Mouse (Mus musculus) liver, embryonic 15.5 days (tissue): ENCODE results near the gene Rnf167. TPM values are rescaled to one million over a fixed set of nuclear protein-coding genes. Genes with fewer than 3 reads are reported as not detected.
A peak's percentile ranks its signal among the peaks of the same experiment; 100 is the strongest.

ENCODE experiments used
- ATAC-seq: fragments of 200-750 bp; cut with Nextera tagmentation; 2 replicates; pipeline ENCODE4 v1.8.0; 2017; ENCODE audit warnings: moderate number of reproducible peaks, mild to moderate bottlenecking, moderate library complexity; ENCODE audit not compliant: insufficient read depth
- H3K27ac ChIP-seq: fragments of 300-500 bp; sonication (generic); replicated peaks from 2 replicates; pipeline ENCODE4 v1.5.1; 2015; ENCODE audit warnings: mild to moderate bottlenecking, inconsistent platforms
- H3K27me3 ChIP-seq: fragments of 300-500 bp; sonication (generic); 2 replicates; pipeline ENCODE4 v1.6.1; 2015; ENCODE audit warnings: mild to moderate bottlenecking, inconsistent platforms
- H3K36me3 ChIP-seq: fragments of 300-500 bp; sonication (generic); replicated peaks from 2 replicates; pipeline ENCODE4 v1.6.1; 2015; ENCODE audit warnings: moderate library complexity, mild to moderate bottlenecking, inconsistent platforms
- H3K4me1 ChIP-seq: fragments of 300-500 bp; sonication (generic); replicated peaks from 2 replicates; pipeline ENCODE4 v1.6.1; 2015; ENCODE audit warnings: inconsistent platforms
- H3K4me2 ChIP-seq: fragments of 300-500 bp; sonication (generic); 2 replicates; pipeline ENCODE4 v1.6.1; 2015; ENCODE audit warnings: moderate library complexity, mild to moderate bottlenecking, inconsistent platforms
- H3K4me3 ChIP-seq: fragments of 300-500 bp; sonication (generic); replicated peaks from 2 replicates; pipeline ENCODE4 v1.5.1; 2015; ENCODE audit warnings: mild to moderate bottlenecking, inconsistent platforms
- H3K9ac ChIP-seq: fragments of 300-500 bp; sonication (generic); 2 replicates; pipeline ENCODE4 v1.6.1; 2015; ENCODE audit warnings: moderate library complexity, mild to moderate bottlenecking, inconsistent platforms
- H3K9me3 ChIP-seq: fragments of 300-500 bp; sonication (generic); replicated peaks from 2 replicates; pipeline ENCODE4 v1.6.1; 2016; ENCODE audit warnings: inconsistent platforms
- WGBS: fragments of 180-500 bp; shearing (Covaris S2); methylation state at CpG from one replicate; pipeline ENCODE4 v1.1.7; 2015; ENCODE audit warnings: mixed read lengths; ENCODE audit not compliant: insufficient replicate concordance; 5-methylcytosine and 5-hydroxymethylcytosine counted together
- polyA plus RNA-seq: library from polyadenylated mRNA; unstranded; fragments of >200 nt; fragmentation: Nextera tagmentation; extraction: Ambion mirVana; gene quantifications from 2 replicates; pipeline ENCODE4 v1.2.1, GENCODE M21; 2015

The Rnf167 gene
- polyA plus RNA-seq, 1 experiment from 2014 or later, result 76.8 TPM

DNA sequence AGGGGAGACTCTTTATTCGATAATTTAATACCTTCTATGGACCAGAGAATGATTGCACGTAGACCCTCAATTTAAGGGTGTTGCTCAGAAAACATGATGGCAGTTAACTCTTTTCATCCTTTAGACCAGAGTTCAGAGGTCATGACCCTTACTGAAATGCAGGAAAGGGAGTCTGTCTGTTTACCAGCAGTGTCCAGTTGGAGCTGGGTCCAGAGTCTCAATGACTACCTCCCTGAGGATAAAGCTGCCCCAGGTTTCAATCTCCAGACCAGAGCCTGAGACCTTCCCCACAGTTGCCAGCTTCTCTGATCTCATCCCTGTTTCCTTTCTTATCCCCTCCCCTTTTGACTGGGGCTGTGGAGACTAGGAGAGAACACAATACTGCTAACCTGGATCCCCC is 31.5 kb downstream of the Rnf167 start:
- Histone ChIP-seq H3K9ac (no peak overlapping the region), H3K27me3 (no peaks in the 10 kb centered on the region), H3K9me3 (no peaks in the 10 kb centered on the region), H3K36me3 (peaks cover 36% of the 10 kb centered on the region), H3K4me3 (no peak overlapping the region), H3K27ac (peak overlapping the region; percentile 73), H3K4me2 (no peak overlapping the region), H3K4me1 (peaks cover 26% of the 10 kb centered on the region)
- ATAC-seq, result peak; percentile 54
- WGBS, result 73% methylated on average over 2 of the region's 2 CpGs

DNA sequence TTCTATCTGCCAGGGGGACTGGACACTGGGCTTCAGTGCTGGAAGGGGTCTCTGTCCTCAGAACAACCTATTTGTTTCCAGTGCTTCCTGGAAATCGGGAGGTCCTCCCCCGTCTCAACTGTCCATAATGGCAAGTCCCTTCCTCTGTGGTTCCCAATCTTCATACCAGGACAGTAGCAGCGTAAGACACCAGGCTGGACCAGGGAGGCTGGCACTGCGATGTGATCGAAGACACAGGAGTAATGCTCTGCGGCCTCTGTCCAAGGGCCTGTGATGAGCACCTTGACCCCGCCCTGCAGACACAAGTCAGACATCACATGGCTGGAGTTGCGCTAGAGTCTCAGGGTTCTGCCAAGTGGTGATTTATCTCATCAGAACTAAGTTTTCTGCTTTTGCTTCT is 32.3 kb downstream of the Rnf167 start:
- H3K27ac ChIP-seq, result peak overlapping the region; percentile 64; the same call in 1 of the 2 replicates

DNA sequence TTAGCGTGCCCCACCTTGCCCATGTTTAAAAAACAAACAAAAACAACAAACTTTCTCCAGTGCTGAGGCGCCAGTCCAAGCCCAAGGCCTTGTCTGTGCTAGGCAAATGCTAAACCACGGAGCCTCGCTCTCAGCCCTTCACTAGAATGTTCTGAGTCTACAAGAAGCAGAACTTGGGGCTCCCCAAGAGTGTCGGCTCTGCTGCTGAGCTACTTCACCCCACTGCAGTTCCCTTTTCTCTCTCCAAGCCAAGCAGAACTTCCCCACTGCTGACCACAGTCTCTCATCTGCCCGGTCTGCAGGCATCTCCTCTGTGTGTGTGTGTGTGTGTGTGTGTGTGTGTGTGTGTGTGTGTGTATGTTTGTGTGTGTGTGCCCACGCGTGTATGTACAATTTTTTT is 32.9 kb downstream of the Rnf167 start:
- H3K27ac ChIP-seq, result peak overlapping the region; percentile 14; the same call in 1 of the 2 replicates
- ATAC-seq, result no peak

More for the DNA sequence above, 32.3 kb downstream of the Rnf167 start:
- H3K9ac ChIP-seq, result no peak overlapping the region
- no peak overlapping the region for H3K4me3 ChIP-seq
- no peaks in the 10 kb centered on the region for H3K9me3 ChIP-seq
- H3K27me3 ChIP-seq, result no peaks in the 10 kb centered on the region
- ATAC-seq, result no peak
- no peak overlapping the region for H3K4me2 ChIP-seq
- WGBS, result 81% methylated on average over 8 of the region's 8 CpGs
- peaks cover 30% of the 10 kb centered on the region for H3K36me3 ChIP-seq
- peaks cover 26% of the 10 kb centered on the region for H3K4me1 ChIP-seq

DNA sequence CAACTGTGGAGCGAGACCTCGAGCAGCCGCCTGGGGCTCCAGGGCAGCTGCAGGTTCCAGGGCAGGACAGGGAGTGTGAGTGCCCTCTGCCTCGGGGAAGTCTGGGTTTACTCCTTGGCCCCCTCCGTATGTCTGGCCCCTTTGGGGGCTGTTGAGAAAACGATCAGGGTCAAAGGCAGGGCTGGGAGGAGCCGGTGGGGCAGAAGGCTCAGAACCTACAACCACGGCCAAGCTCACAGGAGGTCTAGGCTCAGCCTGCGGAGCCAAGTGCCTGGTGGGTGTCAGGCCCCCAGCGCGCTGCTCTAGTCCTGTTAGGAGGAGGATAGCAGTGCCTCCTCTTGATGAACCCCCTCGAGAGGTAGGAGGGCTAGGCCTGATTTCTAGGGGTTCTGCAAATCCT is 34.1 kb downstream of the Rnf167 start:
- WGBS, result 75% methylated on average over 12 of the region's 12 CpGs
- Histone ChIP-seq H3K9ac (no peak overlapping the region), H3K4me1 (peaks cover 26% of the 10 kb centered on the region), H3K27ac (no peak overlapping the region), H3K4me3 (no peak overlapping the region), H3K9me3 (no peaks in the 10 kb centered on the region), H3K4me2 (no peak overlapping the region), H3K36me3 (peaks cover 27% of the 10 kb centered on the region), H3K27me3 (no peaks in the 10 kb centered on the region)
- no peak for ATAC-seq

More for the DNA sequence above, 32.9 kb downstream of the Rnf167 start:
- Histone ChIP-seq H3K9ac (no peak overlapping the region), H3K4me2 (no peak overlapping the region), H3K4me1 (peaks cover 26% of the 10 kb centered on the region), H3K36me3 (peaks cover 30% of the 10 kb centered on the region), H3K27me3 (no peaks in the 10 kb centered on the region), H3K9me3 (no peaks in the 10 kb centered on the region), H3K4me3 (no peak overlapping the region)
- 35% methylated on average over 8 of the region's 8 CpGs for WGBS

DNA sequence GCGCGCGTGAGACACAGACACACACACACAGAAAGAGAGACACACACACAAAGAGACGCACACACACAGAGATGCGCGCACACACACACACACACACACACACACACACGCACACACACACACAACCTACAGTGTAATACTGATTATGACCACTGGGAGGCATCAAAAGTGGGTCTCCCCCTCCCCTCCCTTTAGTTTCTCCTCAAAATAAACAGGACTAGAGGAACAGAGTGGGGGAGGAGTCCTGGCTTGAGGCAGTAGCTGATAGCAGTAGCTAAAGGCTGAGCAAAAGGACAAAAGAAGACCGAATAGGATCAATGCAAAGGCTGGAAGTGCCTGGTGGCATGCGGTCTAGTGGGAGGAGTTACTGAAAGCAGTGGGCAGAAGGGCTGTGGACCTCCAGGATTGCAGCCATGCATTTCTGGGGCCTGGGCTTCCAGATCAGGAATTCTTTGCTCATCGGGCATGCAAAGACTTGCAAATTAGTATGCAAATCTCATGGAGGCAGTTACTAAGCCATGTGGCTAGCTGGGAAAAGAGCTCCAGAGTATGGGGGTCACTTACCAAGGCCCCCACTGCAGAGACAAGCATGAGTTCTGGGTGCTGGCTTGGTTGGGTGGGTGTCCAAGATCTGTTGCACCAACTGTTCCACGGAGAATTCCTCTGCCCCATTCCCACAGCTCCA is 35.0 kb downstream of the Rnf167 start:
- Histone ChIP-seq H3K4me1 (peaks cover 34% of the 10 kb centered on the region), H3K27me3 (no peaks in the 10 kb centered on the region), H3K27ac (no peak overlapping the region), H3K36me3 (peaks cover 19% of the 10 kb centered on the region), H3K4me2 (no peak overlapping the region), H3K9me3 (no peaks in the 10 kb centered on the region), H3K4me3 (no peak overlapping the region), H3K9ac (no peak overlapping the region)
- WGBS, result 54% methylated on average over 11 of the region's 11 CpGs
- no peak for ATAC-seq

DNA sequence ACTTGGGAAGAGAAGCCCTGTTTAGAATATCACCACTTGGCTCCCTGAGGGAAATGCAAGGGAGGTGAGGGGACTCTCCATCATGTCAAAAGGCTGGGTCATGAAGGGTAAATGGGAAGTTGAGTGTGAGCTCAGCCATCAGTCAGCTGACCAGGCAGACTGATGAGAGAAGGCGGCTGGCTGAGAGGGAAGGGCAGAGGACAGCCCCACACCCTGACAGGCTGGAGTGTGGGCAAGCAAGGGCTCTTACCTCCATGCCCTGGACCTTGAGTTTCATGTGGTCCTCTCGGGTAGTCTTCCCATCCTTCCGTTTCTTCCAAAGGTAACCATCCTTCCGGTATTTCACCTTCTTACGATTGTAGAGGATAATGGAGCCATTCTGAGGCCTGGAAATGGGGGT is 36.6 kb downstream of the Rnf167 start:
- Histone ChIP-seq H3K36me3 (peaks cover 19% of the 10 kb centered on the region), H3K4me1 (peaks cover 47% of the 10 kb centered on the region), H3K9ac (no peak overlapping the region), H3K27ac (no peak overlapping the region), H3K4me3 (no peak overlapping the region), H3K9me3 (no peaks in the 10 kb centered on the region), H3K27me3 (no peaks in the 10 kb centered on the region), H3K4me2 (no peak overlapping the region)
- ATAC-seq, result no peak
- 62% methylated on average over 5 of the region's 5 CpGs for WGBS

- peaks cover 36% of the 10 kb centered on the region for H3K4me1 ChIP-seq
- H3K27me3 ChIP-seq, result 0 out of 2 replicates have a peak, but pooled peaks cover 7% of the 10 kb centered on the region
- no peak for ATAC-seq
- H3K4me2 ChIP-seq, result peak overlapping the region; percentile 89
- H3K4me3 ChIP-seq, result peak overlapping the region; percentile 74
- H3K36me3 ChIP-seq, result peaks cover 10% of the 10 kb centered on the region
- WGBS, result 1% methylated on average over 16 of the region's 16 CpGs
- peak overlapping the region; percentile 76 for H3K27ac ChIP-seq
- peak overlapping the region; percentile 76 for H3K9ac ChIP-seq
- no peaks in the 10 kb centered on the region for H3K9me3 ChIP-seq
Measured at GRCm38 (mm10) chr11:70686901-70687566, 40.0 kb downstream of the Rnf167 start.

DNA sequence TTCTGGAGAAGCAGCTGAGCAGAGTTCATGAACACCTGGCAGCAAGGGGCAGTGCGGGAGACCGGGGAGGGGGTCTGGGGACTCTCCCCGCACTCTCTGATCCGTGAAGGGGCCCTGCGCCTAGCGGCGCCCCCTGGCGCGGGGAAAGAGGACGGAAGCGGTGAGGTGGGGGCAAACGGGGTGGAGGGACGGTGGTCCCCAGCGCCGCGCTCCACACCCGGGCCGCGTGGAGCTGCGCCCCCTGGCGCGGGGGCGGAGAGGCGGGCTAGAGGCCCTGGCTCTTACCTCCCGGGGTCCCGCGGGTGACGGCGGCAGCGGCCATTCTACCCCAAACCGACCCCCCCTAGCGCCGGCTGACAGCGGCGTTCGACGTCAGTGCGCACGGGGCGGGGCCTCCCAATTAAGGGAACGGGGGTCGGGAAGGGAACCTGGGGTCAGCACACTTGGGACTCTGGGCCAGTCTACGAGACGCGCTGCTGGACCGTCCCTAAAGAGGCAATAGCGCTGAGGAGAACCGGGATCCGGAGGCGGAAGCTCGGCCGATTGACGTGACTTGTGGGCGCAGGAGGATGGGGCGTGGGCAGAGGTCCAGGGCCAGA is 40.7 kb downstream of the Rnf167 start, which contains the start of gene Camta2:
Gene Camta2 (minus strand): TSS at position 505 of the 599 bp plus-strand sequence.
- Histone ChIP-seq H3K4me2 (peak within 1 kb of the TSS; percentile 89), H3K27ac (peak within 1 kb of the TSS; percentile 76), H3K36me3 (peaks cover 8% of the 10 kb centered on the region), H3K9ac (peak within 1 kb of the TSS; percentile 76), H3K4me3 (peak within 1 kb of the TSS; percentile 74), H3K4me1 (peaks cover 29% of the 10 kb centered on the region), H3K9me3 (no peaks in the 10 kb centered on the region), H3K27me3 (0 out of 2 replicates have a peak, but pooled peaks cover 12% of the 10 kb centered on the region)
- ATAC-seq, result peak; percentile 62
- under 1% methylated on average over 55 of the region's 55 CpGs for WGBS

GRCm38 (mm10) chr11:70688372-70688771 is 41.3 kb downstream of the Rnf167 start:
- WGBS, result 30% methylated on average over 8 of the region's 8 CpGs
- Histone ChIP-seq H3K4me1 (peaks cover 27% of the 10 kb centered on the region), H3K36me3 (0 out of 2 replicates have a peak, but pooled peaks cover 1% of the 10 kb centered on the region), H3K4me2 (peak overlapping the region; percentile 89), H3K9ac (peak overlapping the region; percentile 76; the same call in 1 of the 2 replicates), H3K4me3 (peak overlapping the region; percentile 74), H3K27me3 (0 out of 2 replicates have a peak, but pooled peaks cover 13% of the 10 kb centered on the region), H3K9me3 (no peaks in the 10 kb centered on the region), H3K27ac (peak overlapping the region; percentile 76)
- no peak for ATAC-seq

- ATAC-seq, result no peak
- H3K27me3 ChIP-seq, result 0 out of 2 replicates have a peak, but pooled peaks cover 13% of the 10 kb centered on the region
Measured at GRCm38 (mm10) chr11:70689578-70689977, 42.5 kb downstream of the Rnf167 start.

GRCm38 (mm10) chr11:70693504-70693903 is 46.5 kb downstream of the Rnf167 start:
- 43% methylated on average over 3 of the region's 3 CpGs for WGBS
- ATAC-seq, result no peak
- no peak overlapping the region for H3K9ac ChIP-seq

More at GRCm38 (mm10) chr11:70689578-70689977, 42.5 kb downstream of the Rnf167 start:
- H3K4me3 ChIP-seq, result no peak overlapping the region
- H3K4me1 ChIP-seq, result peaks cover 27% of the 10 kb centered on the region
- no peak overlapping the region for H3K4me2 ChIP-seq
- no peaks in the 10 kb centered on the region for H3K9me3 ChIP-seq
- no peaks in the 10 kb centered on the region for H3K36me3 ChIP-seq
- H3K9ac ChIP-seq, result no peak overlapping the region
- no peak overlapping the region for H3K27ac ChIP-seq
- 49% methylated on average over 4 of the region's 4 CpGs for WGBS

More at GRCm38 (mm10) chr11:70693504-70693903, 46.5 kb downstream of the Rnf167 start:
- Histone ChIP-seq H3K4me3 (no peak overlapping the region), H3K9me3 (no peaks in the 10 kb centered on the region), H3K27me3 (peaks cover 35% of the 10 kb centered on the region), H3K36me3 (no peaks in the 10 kb centered on the region), H3K4me2 (no peak overlapping the region), H3K4me1 (0 out of 2 replicates have a peak, but pooled peaks cover 5% of the 10 kb centered on the region), H3K27ac (no peak overlapping the region)
